Mouse (Mus musculus): ENCODE results near the gene Zfp30.

The Zfp30 gene

DNA sequence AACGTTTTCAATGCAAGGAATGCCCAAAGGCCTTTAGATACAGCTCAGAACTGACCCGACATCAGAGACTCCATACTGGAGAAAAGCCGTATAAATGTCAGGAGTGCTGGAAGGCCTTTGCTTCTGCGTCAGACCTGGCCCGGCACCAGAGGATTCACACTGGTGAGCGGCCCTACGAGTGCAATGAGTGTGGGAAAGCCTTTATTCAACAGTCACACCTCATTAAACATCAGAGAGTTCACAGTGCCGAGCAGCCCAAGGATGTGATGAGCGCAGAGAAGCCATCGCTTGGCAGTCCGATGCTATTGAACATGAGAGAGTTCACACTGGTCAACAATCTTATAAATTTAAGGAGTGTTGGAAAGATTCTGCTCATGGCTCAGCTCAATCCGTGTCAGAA, 46.0 kb downstream of the Zfp30 start:
- no peak for DNase-seq (ENCODE audit: low spot score in 2 of 2)

DNA sequence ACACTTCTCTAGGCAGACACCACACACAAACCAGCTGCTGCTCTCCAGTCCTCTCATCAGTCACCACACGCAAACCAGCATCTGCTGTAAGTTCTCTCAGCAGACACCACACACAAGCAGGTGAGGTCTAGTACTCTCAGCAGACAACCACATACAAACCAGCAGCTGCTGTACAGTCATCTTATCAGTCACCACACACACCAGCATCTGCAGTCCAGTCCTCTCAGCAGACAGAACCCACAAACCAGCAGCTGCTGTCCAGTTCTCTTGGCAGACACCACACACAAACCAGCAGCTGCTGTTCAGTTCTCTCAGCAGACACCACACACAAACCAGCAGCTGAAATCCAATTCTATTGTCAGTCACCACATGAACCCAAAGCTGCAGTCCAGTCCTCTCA, 53.0 kb downstream of the Zfp30 start:
- DNase-seq (ENCODE audit: low spot score in 2 of 2), result no peak

DNA sequence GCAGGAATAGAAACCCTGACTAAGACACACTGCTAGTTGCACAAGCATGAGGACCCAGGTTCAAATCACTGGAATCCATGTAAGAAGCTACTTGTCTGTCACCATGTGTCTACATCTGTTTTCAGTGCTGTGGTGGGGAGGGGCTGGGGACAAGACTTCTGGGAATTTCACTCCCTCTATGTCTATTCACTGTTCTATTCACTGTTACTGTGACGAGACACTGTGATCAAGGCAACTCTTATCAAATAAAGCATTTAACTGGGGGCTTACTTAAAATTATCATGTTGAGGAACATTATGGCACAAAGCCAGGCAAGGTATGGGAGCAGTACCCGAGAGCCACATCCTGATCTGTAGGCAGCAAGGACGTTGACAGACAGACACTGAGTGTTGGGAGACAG, 55.5 kb downstream of the Zfp30 start:
- DNase-seq (ENCODE audit: low spot score in 2 of 2), result no peak

GRCm38 (mm10) chr7:29842105-29842504, 58.3 kb downstream of the Zfp30 start:
- no peak for DNase-seq (ENCODE audit: low spot score in 2 of 2)

Data from frontal cortex, postnatal 14 days (tissue).